ENCODE assay signal across 8 mouse cellular contexts in the genomic region with DNA sequence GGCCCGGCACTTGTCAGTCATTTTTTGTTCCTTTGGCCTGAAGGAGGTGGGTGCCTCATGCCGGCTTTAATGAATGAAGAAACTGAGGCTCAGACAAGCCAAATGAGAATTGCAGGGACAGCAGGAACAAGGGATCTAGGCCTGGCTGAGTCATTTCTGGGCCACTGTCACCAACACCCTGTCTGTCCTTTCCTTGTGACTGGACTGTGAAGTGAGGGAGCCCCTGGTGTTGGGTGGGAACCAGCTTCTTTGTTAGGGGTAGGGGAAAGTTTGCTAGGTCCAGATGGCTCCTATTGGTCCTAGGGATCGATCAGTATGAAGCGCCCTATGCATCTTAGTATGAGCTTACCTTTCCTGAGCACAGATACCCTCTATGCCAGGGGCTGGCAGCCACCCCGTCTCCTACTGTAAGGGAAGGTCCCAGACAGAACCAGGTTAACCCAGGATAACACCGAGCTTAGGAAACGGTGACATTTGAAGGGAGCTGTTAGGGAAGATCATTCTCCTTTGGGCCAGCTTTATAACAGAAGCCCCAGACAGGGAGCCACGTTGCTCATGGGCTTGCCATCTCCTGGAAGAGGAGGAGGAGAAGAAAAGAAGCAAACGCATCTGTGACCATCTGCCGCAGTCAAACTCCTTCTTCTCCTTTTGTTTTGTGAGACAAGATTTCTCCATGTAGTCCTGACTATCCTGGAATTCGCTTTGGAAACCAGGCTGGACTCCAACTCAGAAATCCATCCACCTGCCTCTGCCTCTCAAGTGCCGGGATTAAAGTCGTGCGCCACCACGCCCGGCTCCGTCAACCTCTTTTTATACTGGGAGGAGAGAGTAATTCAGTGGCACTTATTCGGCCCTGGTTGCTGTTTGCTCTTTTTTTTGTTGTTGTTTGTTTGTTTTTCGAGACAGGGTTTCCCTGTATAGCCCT. TPM values are rescaled to one million over a fixed set of nuclear protein-coding genes. Genes with fewer than 3 reads are reported as not detected.
DNase-seq lines count a peak whose midpoint lies in the region; ATAC-seq and TF ChIP-seq lines count a peak whose summit lies in the region.

No protein-coding gene starts in this region.

- no peak for ATAC-seq in erythroblast, adult 5-6 weeks (replicated peaks; ENCODE audit: low FRiP score, poor library complexity, severe bottlenecking)
- no peak for ATAC-seq in neural tube, embryonic 11.5 days (ENCODE audit: insufficient read depth, low FRiP score, low TSS enrichment)
- no peak for ATAC-seq in liver, embryonic 13.5 days (ENCODE audit: low read depth)
- ATAC-seq in stomach, postnatal 0 days (ENCODE audit: low FRiP score, low TSS enrichment): no peak

- TF ChIP-seq CTCF in stomach, postnatal 0 days (IDR thresholded peaks at IDR 0.05; ENCODE audit: low read depth): no peak

- peak overlapping the region; percentile 99 for H3K4me2 ChIP-seq in neural tube, embryonic 11.5 days (ENCODE audit: low read depth)
- peak overlapping the region; percentile 99 for H3K4me2 ChIP-seq in liver, embryonic 13.5 days
- H3K4me2 ChIP-seq in stomach, postnatal 0 days (replicated peaks; ENCODE audit: low read depth): peak overlapping the region; percentile 99

- no peak for DNase-seq in neural tube, embryonic 11.5 days (ENCODE audit: low spot score)
- no peak for DNase-seq in neural tube, embryonic 10.5 days (ENCODE audit: extremely low spot score, low spot score)
- DNase-seq in liver, embryonic 13.5 days: no peak
- no peak for DNase-seq in stomach, postnatal 0 days (ENCODE audit: low spot score)
- DNase-seq in cerebellum, postnatal 36 days: no peak
- DNase-seq in gastrocnemius, adult 18-20 months (ENCODE audit: low spot score): no peak

- H3K9ac ChIP-seq in neural tube, embryonic 11.5 days (ENCODE audit: low read length): no peak overlapping the region
- H3K9ac ChIP-seq in liver, embryonic 13.5 days: peak overlapping the region; percentile 86
- 0 out of 2 replicates have a peak overlapping the region, but pooled peaks have one; percentile 18 for H3K9ac ChIP-seq in stomach, postnatal 0 days (ENCODE audit: low read length)

- H3K36me3 ChIP-seq in erythroblast, embryonic 14.5 days (ENCODE audit: control insufficient read depth): peaks cover 14% of the 10 kb centered on the region
- H3K36me3 ChIP-seq in neural tube, embryonic 11.5 days (ENCODE audit: control insufficient read depth, insufficient read depth, low read length): no peaks in the 10 kb centered on the region
- H3K36me3 ChIP-seq in liver, embryonic 13.5 days: no peaks in the 10 kb centered on the region; the same call in 1 of the 2 replicates
- no peaks in the 10 kb centered on the region for H3K36me3 ChIP-seq in stomach, postnatal 0 days (ENCODE audit: control insufficient read depth, insufficient read depth, low read length)

- H3K27me3 ChIP-seq in erythroblast, embryonic 14.5 days (ENCODE audit: control insufficient read depth): peaks cover 37% of the 10 kb centered on the region
- H3K27me3 ChIP-seq in neural tube, embryonic 11.5 days (ENCODE audit: control insufficient read depth, insufficient read depth, low read length): peaks cover 25% of the 10 kb centered on the region
- H3K27me3 ChIP-seq in liver, embryonic 13.5 days: peaks cover 30% of the 10 kb centered on the region
- H3K27me3 ChIP-seq in stomach, postnatal 0 days (ENCODE audit: control insufficient read depth, insufficient read depth, low read length): no peaks in the 10 kb centered on the region

- TF ChIP-seq EP300 in stomach, postnatal 0 days (optimal IDR thresholded peaks at IDR 0.05): no peak

- H3K4me1 ChIP-seq in erythroblast, embryonic 14.5 days (ENCODE audit: control insufficient read depth): peaks cover 66% of the 10 kb centered on the region
- peaks cover 28% of the 10 kb centered on the region for H3K4me1 ChIP-seq in neural tube, embryonic 11.5 days (ENCODE audit: control insufficient read depth, insufficient read depth, low read length)
- peaks cover 70% of the 10 kb centered on the region for H3K4me1 ChIP-seq in liver, embryonic 13.5 days (replicated peaks)
- peaks cover 8% of the 10 kb centered on the region for H3K4me1 ChIP-seq in stomach, postnatal 0 days (replicated peaks; ENCODE audit: control insufficient read depth, insufficient read depth)

- peak overlapping the region; percentile 75 for H3K4me3 ChIP-seq in erythroblast, embryonic 14.5 days (replicated peaks)
- H3K4me3 ChIP-seq in neural tube, embryonic 11.5 days (ENCODE audit: low read depth, low read length): peak overlapping the region; percentile 68; the same call in 1 of the 2 replicates
- peak overlapping the region; percentile 79 for H3K4me3 ChIP-seq in liver, embryonic 13.5 days (replicated peaks)
- H3K4me3 ChIP-seq in stomach, postnatal 0 days (ENCODE audit: low read depth, low read length): no peak overlapping the region

- 83% methylated on average over 19 of the region's 19 CpGs for WGBS in neural tube, embryonic 11.5 days
- 76% methylated on average over 19 of the region's 19 CpGs for WGBS in liver, embryonic 13.5 days (ENCODE audit: insufficient replicate concordance)
- WGBS in stomach, postnatal 0 days: 79% methylated on average over 19 of the region's 19 CpGs

- no peaks in the 10 kb centered on the region for H3K9me3 ChIP-seq in erythroblast, embryonic 14.5 days (ENCODE audit: control insufficient read depth, low read length)
- H3K9me3 ChIP-seq in neural tube, embryonic 11.5 days (ENCODE audit: control insufficient read depth, low read length): no peaks in the 10 kb centered on the region
- no peaks in the 10 kb centered on the region for H3K9me3 ChIP-seq in liver, embryonic 13.5 days (replicated peaks)
- H3K9me3 ChIP-seq in stomach, postnatal 0 days (ENCODE audit: control insufficient read depth, low read length): no peaks in the 10 kb centered on the region

- H3K27ac ChIP-seq in neural tube, embryonic 11.5 days (ENCODE audit: low read depth, low read length): no peak overlapping the region
- peak overlapping the region; percentile 91 for H3K27ac ChIP-seq in liver, embryonic 13.5 days
- H3K27ac ChIP-seq in stomach, postnatal 0 days (replicated peaks): peak overlapping the region; percentile 90

RNA-seq across cellular contexts. Expression of a gene that starts 1.0 kb away (rescaled TPM):
- 0.26 and 0.65 TPM in 2 replicates for polyA plus RNA-seq in erythroblast, embryonic 14.5 days (2012)
- 6.9 and 15.6 TPM in 2 replicates for total RNA-seq in erythroblast, adult 5-6 weeks (2015; ENCODE audit: low replicate concordance)
- 12.0 and 12.4 TPM in 2 replicates for total RNA-seq in erythroblast, adult 5-6 weeks (2017; ENCODE audit: low replicate concordance)
- 0.87 and 1.1 TPM in 2 replicates for polyA plus RNA-seq in neural tube, embryonic 11.5 days (2014; fragmentation: Nextera tagmentation; extraction: Ambion mirVana)
- 1.6 and 2.1 TPM in 2 replicates for polyA plus RNA-seq in liver, embryonic 13.5 days (2015; fragmentation: Nextera tagmentation; extraction: Ambion mirVana)
- polyA plus RNA-seq in stomach, postnatal 0 days (2015; fragmentation: Nextera tagmentation; extraction: Ambion mirVana): 5.7 and 6.2 TPM in 2 replicates
- total RNA-seq in gastrocnemius, adult 18-20 months (2021): 1 to 10 TPM; 3.6 to 3.7 TPM

RNA-seq across cellular contexts. Expression of a gene that starts 1.3 kb away (rescaled TPM):
- 21.3 and 25.9 TPM in 2 replicates for polyA plus RNA-seq in erythroblast, embryonic 14.5 days (2012)
- 14.0 and 58.5 TPM in 2 replicates for total RNA-seq in erythroblast, adult 5-6 weeks (2015; ENCODE audit: low replicate concordance)
- total RNA-seq in erythroblast, adult 5-6 weeks (2017; ENCODE audit: low replicate concordance): 20.8 and 29.3 TPM in 2 replicates
- polyA plus RNA-seq in neural tube, embryonic 11.5 days (2014; fragmentation: Nextera tagmentation; extraction: Ambion mirVana): 131 and 134 TPM in 2 replicates
- 84.4 and 86.3 TPM in 2 replicates for polyA plus RNA-seq in liver, embryonic 13.5 days (2015; fragmentation: Nextera tagmentation; extraction: Ambion mirVana)
- polyA plus RNA-seq in stomach, postnatal 0 days (2015; fragmentation: Nextera tagmentation; extraction: Ambion mirVana): 139 and 144 TPM in 2 replicates
- total RNA-seq in gastrocnemius, adult 18-20 months (2021): 10 to 100 TPM; 42.4 to 45.8 TPM

RNA-seq across cellular contexts. Expression of a gene that starts 30.7 kb away (rescaled TPM):
- 0.05 TPM in 1 of 2 replicates, not detected in the other for polyA plus RNA-seq in erythroblast, embryonic 14.5 days (2012)
- total RNA-seq in erythroblast, adult 5-6 weeks (2015; ENCODE audit: low replicate concordance): 2.3 and 2.9 TPM in 2 replicates
- total RNA-seq in erythroblast, adult 5-6 weeks (2017; ENCODE audit: low replicate concordance): 1.1 TPM in 1 of 2 replicates, not detected in the other
- polyA plus RNA-seq in neural tube, embryonic 11.5 days (2014; fragmentation: Nextera tagmentation; extraction: Ambion mirVana): 23.4 and 24.3 TPM in 2 replicates
- 2.7 and 2.8 TPM in 2 replicates for polyA plus RNA-seq in liver, embryonic 13.5 days (2015; fragmentation: Nextera tagmentation; extraction: Ambion mirVana)
- polyA plus RNA-seq in stomach, postnatal 0 days (2015; fragmentation: Nextera tagmentation; extraction: Ambion mirVana): 14.5 and 15.9 TPM in 2 replicates
- under 1 TPM; 0.84 to 0.97 TPM for total RNA-seq in gastrocnemius, adult 18-20 months (2021)
